Mouse (Mus musculus) liver, embryonic 14.5 days (tissue): ENCODE measurements at regions not wholly inside any gene's neighbourhood (a gene's known extent, or its start where the extent isn't known, plus 50 kb on each side); places are given as distances from the start of the nearest gene placed in this dataset.
A peak's percentile ranks its signal among the peaks of the same experiment; 100 is the strongest.

Experiments
- ATAC-seq: fragments of 200-750 bp; cut with Nextera tagmentation; 2 replicates; pipeline ENCODE4 v1.8.0; 2017; ENCODE audit warnings: moderate number of reproducible peaks, mild to moderate bottlenecking, moderate library complexity; ENCODE audit not compliant: insufficient read depth
- DNase-seq, 3 experiments: peaks; one replicate each; pipeline ENCODE4 v3.0.0-alpha.2; 2012 to 2013; ENCODE audit warnings: low read depth in 3 of 3, low spot score in 3 of 3
- H3K27ac ChIP-seq: fragments of 300-500 bp; sonication (generic); 2 replicates; pipeline ENCODE4 v1.5.1; 2014; ENCODE audit warnings: moderate library complexity, mild to moderate bottlenecking, control low read depth, inconsistent platforms
- H3K27me3 ChIP-seq: fragments of 300-500 bp; sonication (generic); 2 replicates; pipeline ENCODE4 v1.6.1; 2014; ENCODE audit warnings: mild to moderate bottlenecking, low read length, moderate library complexity; ENCODE audit not compliant: control insufficient read depth, insufficient read depth
- H3K36me3 ChIP-seq: fragments of 300-500 bp; sonication (generic); replicated peaks from 2 replicates; pipeline ENCODE4 v1.6.1; 2014; ENCODE audit warnings: low read depth; ENCODE audit not compliant: control insufficient read depth, insufficient read depth
- H3K4me1 ChIP-seq, 2 experiments: fragments of 200-500 bp in 1 of 2; fragments of 300-500 bp in 1 of 2; sonication (generic) in 1 of 2; replicated peaks; 2 replicates each; pipeline ENCODE4 v1.6.1; 2012 to 2014; ENCODE audit warnings: antibody characterized with exemption in 1 of 2, inconsistent platforms in 1 of 2, low read length in 1 of 2; ENCODE audit not compliant: control insufficient read depth in 2 of 2, insufficient read depth in 2 of 2
- H3K4me2 ChIP-seq: fragments of 300-500 bp; sonication (generic); 2 replicates; pipeline ENCODE4 v1.6.1; 2014; ENCODE audit warnings: low read depth, mild to moderate bottlenecking, control low read depth, moderate library complexity
- H3K4me3 ChIP-seq, 2 experiments: fragments of 200-500 bp in 1 of 2; fragments of 300-500 bp in 1 of 2; sonication (generic) in 1 of 2; 2 replicates each; pipeline ENCODE4 v1.5.1; 2012 to 2014; ENCODE audit warnings: low read depth in 2 of 2, low read length in 2 of 2, mild to moderate bottlenecking in 2 of 2, control low read depth in 1 of 2, inconsistent platforms in 1 of 2, moderate library complexity in 1 of 2; ENCODE audit not compliant: insufficient read depth in 1 of 2
- H3K9ac ChIP-seq: fragments of 300-500 bp; sonication (generic); replicated peaks from 2 replicates; pipeline ENCODE4 v1.6.1; 2014; ENCODE audit warnings: mild to moderate bottlenecking, control low read depth, moderate library complexity
- H3K9me3 ChIP-seq: fragments of 300-500 bp; sonication (generic); 2 replicates; pipeline ENCODE4 v1.6.1; 2016; ENCODE audit warnings: low read length, mixed read lengths; ENCODE audit not compliant: control insufficient read depth
- CTCF ChIP-seq: IDR thresholded peaks from 2 replicates; pipeline ENCODE4 v1.5.1; 2016; ENCODE audit warnings: antibody characterized with exemption, low read depth, control low read depth
- EP300 ChIP-seq: IDR thresholded peaks from 2 replicates; pipeline ENCODE4 v1.6.1; 2016; ENCODE audit warnings: antibody characterized with exemption, low read depth
- WGBS: fragments of 180-500 bp; shearing (Covaris S2); extraction: QIAGEN DNeasy Blood & Tissue Kit; methylation state at CpG from one replicate; pipeline ENCODE4 v1.1.7; 2014; ENCODE audit not compliant: insufficient replicate concordance; 5-methylcytosine and 5-hydroxymethylcytosine counted together

DNA sequence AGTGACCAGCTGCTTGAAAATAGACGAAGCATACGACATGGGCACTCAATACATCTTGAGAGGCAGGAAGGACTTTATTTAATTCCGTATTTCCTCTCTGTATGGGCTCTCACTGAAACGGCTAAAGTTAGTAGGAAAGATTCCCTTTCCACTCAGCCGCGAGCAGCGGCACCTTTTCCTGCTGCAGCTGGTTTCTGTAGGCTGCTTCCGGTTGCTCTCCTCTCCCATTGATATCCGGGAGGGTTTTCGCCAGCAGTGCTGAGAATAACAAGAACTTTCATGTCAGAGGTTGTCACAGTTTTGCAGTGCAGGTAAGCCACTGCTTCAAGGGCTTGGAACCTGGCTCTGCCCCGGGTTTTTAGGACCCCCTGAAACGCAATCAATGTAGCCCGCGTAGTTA is 153.1 kb upstream of the Satb1 start:
- ATAC-seq (no peak), DNase-seq (no peak)
- no peaks in the 10 kb centered on the region for H3K9me3 ChIP-seq
- no peaks in the 10 kb centered on the region for H3K4me1 ChIP-seq
- no peaks in the 10 kb centered on the region for H3K27me3 ChIP-seq
- no peak overlapping the region for H3K9ac ChIP-seq
- no peak overlapping the region for H3K4me2 ChIP-seq
- no peaks in the 10 kb centered on the region for H3K36me3 ChIP-seq
- 58% methylated on average over 14 of the region's 14 CpGs for WGBS
- H3K27ac ChIP-seq, result no peak overlapping the region
- TF ChIP-seq CTCF (no peak), EP300 (no peak)
- no peak overlapping the region for H3K4me3 ChIP-seq

DNA sequence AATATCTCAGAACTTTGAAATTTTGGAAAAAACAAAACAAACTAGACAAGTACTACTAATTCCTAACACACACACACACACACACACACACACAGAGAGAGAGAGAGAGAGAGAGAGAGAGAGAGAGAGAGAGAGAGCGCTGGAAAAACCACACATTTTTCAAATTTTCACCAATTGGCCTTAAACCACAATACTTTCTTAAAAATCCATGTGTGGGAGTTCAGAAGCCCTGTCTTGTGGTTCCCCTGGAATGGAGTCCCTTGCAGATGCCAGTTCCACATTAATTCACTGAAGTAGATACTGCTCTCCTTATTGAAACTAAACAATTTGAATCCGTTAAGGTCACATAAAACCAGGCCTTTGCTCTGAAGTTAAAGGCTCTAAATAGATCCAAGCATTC is 146.0 kb upstream of the Satb1 start:
- Histone ChIP-seq H3K27me3 (no peaks in the 10 kb centered on the region), H3K4me2 (no peak overlapping the region), H3K4me1 (no peaks in the 10 kb centered on the region), H3K27ac (no peak overlapping the region), H3K36me3 (no peaks in the 10 kb centered on the region), H3K4me3 (no peak overlapping the region), H3K9me3 (no peaks in the 10 kb centered on the region), H3K9ac (no peak overlapping the region)
- TF ChIP-seq CTCF (no peak), EP300 (no peak)
- ATAC-seq (no peak), DNase-seq (no peak)
- 50% methylated on average over 2 of the region's 2 CpGs for WGBS

DNA sequence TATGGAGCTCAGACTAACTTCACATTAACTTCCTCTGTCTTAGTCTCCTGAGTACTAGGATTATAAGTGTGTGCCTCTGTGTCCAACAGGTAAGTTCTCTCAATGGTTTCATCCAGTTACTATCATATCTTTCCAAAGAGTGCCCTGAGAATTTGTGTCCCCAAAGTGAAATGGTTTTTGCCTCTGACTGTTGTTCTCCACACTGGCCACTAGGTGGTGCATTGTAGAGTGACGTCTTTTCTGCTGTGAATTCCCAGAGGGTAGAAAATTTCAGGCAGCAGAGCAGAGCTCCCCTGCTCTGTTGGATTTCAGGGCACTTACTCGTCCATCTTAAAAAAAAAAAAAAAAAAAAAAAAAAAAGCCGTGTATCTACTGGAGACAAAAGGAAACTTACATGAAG is 138.4 kb upstream of the Satb1 start:
- ATAC-seq (no peak), DNase-seq (no peak)
- no peak overlapping the region for H3K4me2 ChIP-seq
- TF ChIP-seq EP300 (no peak), CTCF (peak; percentile 57)
- WGBS, result 44% methylated on average over 2 of the region's 3 CpGs
- H3K4me1 ChIP-seq, result no peaks in the 10 kb centered on the region
- H3K27me3 ChIP-seq, result no peaks in the 10 kb centered on the region
- no peak overlapping the region for H3K4me3 ChIP-seq
- no peaks in the 10 kb centered on the region for H3K9me3 ChIP-seq
- H3K9ac ChIP-seq, result no peak overlapping the region
- H3K27ac ChIP-seq, result no peak overlapping the region
- H3K36me3 ChIP-seq, result no peaks in the 10 kb centered on the region

DNA sequence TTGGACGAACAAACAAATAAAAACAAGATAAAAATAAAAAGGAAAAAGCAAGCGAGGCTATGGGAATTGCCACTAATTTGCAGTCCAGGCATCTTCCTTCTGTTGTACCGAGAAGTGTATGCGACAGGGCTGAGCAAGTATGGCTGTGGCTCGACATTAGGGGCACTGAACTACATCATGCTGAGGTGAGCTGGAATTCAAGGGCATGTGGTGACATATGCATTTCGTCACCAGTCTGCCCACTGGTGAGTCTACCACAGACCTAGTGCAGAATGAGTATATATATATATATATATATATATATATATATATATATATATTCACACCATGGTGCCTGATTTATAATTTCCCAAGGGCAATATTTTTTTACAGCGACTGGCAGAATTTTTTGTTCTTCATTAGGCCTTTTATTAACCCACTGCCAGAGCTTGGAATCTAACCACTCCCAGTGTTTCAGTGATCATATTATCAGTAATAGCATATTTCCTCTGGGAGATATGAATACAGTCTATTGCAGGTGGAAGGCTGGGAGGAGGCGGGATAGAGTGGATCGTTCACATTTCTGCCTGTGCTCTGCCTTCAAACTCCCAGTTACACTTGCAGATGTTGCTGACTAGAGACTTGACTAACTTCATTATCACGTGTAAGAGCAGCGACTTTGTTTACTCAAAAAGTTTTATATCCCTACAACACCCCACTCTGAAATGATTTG is 133.6 kb upstream of the Satb1 start:
- no peak for DNase-seq
- H3K36me3 ChIP-seq, result no peaks in the 10 kb centered on the region
- ATAC-seq, result no peak
- no peaks in the 10 kb centered on the region for H3K9me3 ChIP-seq
- no peak overlapping the region for H3K27ac ChIP-seq
- 68% methylated on average over 11 of the region's 11 CpGs for WGBS
- no peak overlapping the region for H3K4me2 ChIP-seq
- no peaks in the 10 kb centered on the region for H3K27me3 ChIP-seq
- H3K9ac ChIP-seq, result no peak overlapping the region
- H3K4me1 ChIP-seq, result no peaks in the 10 kb centered on the region
- no peak for TF ChIP-seq EP300
- no peak for TF ChIP-seq CTCF
- H3K4me3 ChIP-seq, result no peak overlapping the region

DNA sequence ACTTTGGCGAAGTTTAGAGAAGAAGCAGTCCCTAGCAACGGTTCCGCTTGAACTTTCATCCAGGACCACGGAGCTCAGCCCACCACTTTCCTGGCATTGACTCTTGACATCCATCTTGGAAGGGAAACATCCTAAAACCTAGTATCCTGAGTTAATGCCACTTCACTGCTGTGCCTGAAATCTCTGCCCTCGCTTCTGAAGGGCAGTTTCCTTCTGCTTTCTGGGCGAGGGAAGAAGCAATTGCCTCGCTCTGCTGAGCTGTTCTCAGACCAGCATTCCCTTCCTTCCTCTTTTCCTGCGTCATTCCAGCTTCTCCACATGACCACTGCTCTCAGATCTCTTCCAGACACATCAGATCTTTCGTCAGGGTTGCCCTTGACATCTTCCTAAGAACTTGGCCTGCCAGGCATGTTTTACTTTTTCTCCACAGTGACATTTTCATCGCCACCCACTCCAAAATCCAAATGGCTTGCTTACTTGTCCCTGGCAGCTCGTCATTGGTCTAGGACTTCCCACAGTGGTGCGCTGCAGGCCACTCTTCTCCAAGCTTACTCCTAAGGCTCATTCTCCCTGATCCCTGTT is 129.5 kb upstream of the Satb1 start:
- Histone ChIP-seq H3K9me3 (no peaks in the 10 kb centered on the region), H3K27me3 (no peaks in the 10 kb centered on the region), H3K4me3 (no peak overlapping the region), H3K36me3 (no peaks in the 10 kb centered on the region), H3K27ac (no peak overlapping the region), H3K9ac (no peak overlapping the region), H3K4me2 (no peak overlapping the region), H3K4me1 (no peaks in the 10 kb centered on the region)
- TF ChIP-seq CTCF, result no peak
- no peak for TF ChIP-seq EP300
- DNase-seq (no peak), ATAC-seq (no peak)
- 39% methylated on average over 12 of the region's 12 CpGs for WGBS
